In the genomic region with DNA sequence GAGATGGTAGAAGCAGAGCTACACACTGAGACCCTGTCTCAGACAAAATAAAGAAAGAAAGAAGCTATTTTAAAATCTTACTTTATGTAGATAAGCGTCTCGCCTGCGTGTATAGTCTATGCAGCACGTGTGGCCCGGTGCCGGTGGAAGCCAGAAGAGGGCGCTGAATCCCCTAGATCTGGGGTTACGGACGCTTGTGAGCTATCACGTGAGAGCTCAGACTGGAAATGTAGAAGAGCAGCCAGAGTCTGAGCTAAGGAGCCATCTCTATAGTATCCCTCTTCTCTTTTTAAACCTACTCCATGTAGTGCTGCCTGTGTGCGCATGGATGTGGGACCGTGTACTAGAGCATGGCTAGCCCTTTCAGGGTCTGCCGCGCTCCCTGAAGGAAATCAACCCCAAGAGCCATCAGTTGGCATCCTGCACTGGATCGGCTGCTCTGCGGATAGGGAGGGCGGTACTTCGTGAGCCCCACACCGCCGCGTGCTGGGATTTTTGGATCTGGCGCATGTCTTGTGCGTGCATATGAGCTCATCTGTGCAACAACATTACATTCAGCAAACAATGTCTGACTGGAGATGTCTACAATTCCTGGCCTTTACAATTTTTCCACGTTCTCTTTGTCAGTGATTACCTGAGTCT, we compare ENCODE assay signal across 8 mouse cellular contexts. TPM values are rescaled to one million over a fixed set of nuclear protein-coding genes. Genes with fewer than 3 reads are reported as not detected.
DNase-seq lines count a peak whose midpoint lies in the region; ATAC-seq and TF ChIP-seq lines count a peak whose summit lies in the region.

No protein-coding gene starts in this region.

- TF ChIP-seq POLR2A in olfactory bulb, adult 2 months (IDR thresholded peaks at IDR 0.05; ENCODE audit: insufficient read depth, low read depth, low read length): no peak

- H3K4me3 ChIP-seq in E14TG2a.4 (replicated peaks; ENCODE audit: low read length): peak overlapping the region; percentile 63
- peak overlapping the region; percentile 23; the same call in 1 of the 2 replicates for H3K4me3 ChIP-seq in heart, embryonic 11.5 days (ENCODE audit: low read depth, low read length)
- peak overlapping the region; percentile 16; the same call in 1 of the 2 replicates for H3K4me3 ChIP-seq in kidney, embryonic 14.5 days (ENCODE audit: low read length)
- no peak overlapping the region for H3K4me3 ChIP-seq in lung, embryonic 14.5 days (ENCODE audit: low read depth, low read length)
- peak overlapping the region; percentile 23 for H3K4me3 ChIP-seq in olfactory bulb, adult 2 months (ENCODE audit: insufficient read depth, low read depth, low read length)

- H3K4me2 ChIP-seq in heart, embryonic 11.5 days: peak overlapping the region; percentile 59
- peak overlapping the region; percentile 43 for H3K4me2 ChIP-seq in kidney, embryonic 14.5 days (replicated peaks; ENCODE audit: low read depth, low read length)
- H3K4me2 ChIP-seq in lung, embryonic 14.5 days: peak overlapping the region; percentile 56

- H3K4me1 ChIP-seq in E14TG2a.4 (replicated peaks; ENCODE audit: low read depth, low read length): peaks cover 56% of the 10 kb centered on the region
- 0 out of 2 replicates have a peak, but pooled peaks cover 2% of the 10 kb centered on the region for H3K4me1 ChIP-seq in heart, embryonic 11.5 days (ENCODE audit: control insufficient read depth, insufficient read depth, low read length)
- H3K4me1 ChIP-seq in kidney, embryonic 14.5 days (ENCODE audit: control insufficient read depth, insufficient read depth, low read length): no peaks in the 10 kb centered on the region
- H3K4me1 ChIP-seq in lung, embryonic 14.5 days (ENCODE audit: insufficient read depth): no peaks in the 10 kb centered on the region
- peaks cover 8% of the 10 kb centered on the region; the same call in 1 of the 2 replicates for H3K4me1 ChIP-seq in olfactory bulb, adult 2 months (ENCODE audit: control insufficient read depth, insufficient read depth, low read length)

- H3K27ac ChIP-seq in heart, embryonic 11.5 days (ENCODE audit: low read depth, low read length): no peak overlapping the region
- H3K27ac ChIP-seq in kidney, embryonic 14.5 days (ENCODE audit: low read depth, low read length): no peak overlapping the region
- H3K27ac ChIP-seq in lung, embryonic 14.5 days (ENCODE audit: low read depth): no peak overlapping the region
- H3K27ac ChIP-seq in olfactory bulb, adult 2 months (ENCODE audit: insufficient read depth, low read depth, low read length): no peak overlapping the region

- DNase-seq in cerebellum, adult 18-20 months: peak; percentile 30 to 41
- DNase-seq in cerebellum, adult 11 months: no peak
- DNase-seq in cerebellum, postnatal 36 days: peak; percentile 43 to 52
- peak; percentile 90 for DNase-seq in lung, embryonic 14.5 days

- WGBS in heart, embryonic 11.5 days (ENCODE audit: insufficient replicate concordance): 23% methylated on average over 24 of the region's 24 CpGs
- WGBS in kidney, embryonic 14.5 days: 28% methylated on average over 24 of the region's 24 CpGs
- WGBS in lung, embryonic 14.5 days: 26% methylated on average over 24 of the region's 24 CpGs
- WGBS in olfactory bulb, adult 2 months: 25% methylated on average over 24 of the region's 24 CpGs

- H3K9ac ChIP-seq in heart, embryonic 11.5 days (ENCODE audit: low read depth, low read length): 0 out of 2 replicates have a peak overlapping the region, but pooled peaks have one; percentile 39
- peak overlapping the region; percentile 29; the same call in 1 of the 2 replicates for H3K9ac ChIP-seq in kidney, embryonic 14.5 days (ENCODE audit: low read depth, low read length)
- H3K9ac ChIP-seq in lung, embryonic 14.5 days: no peak overlapping the region

- peak; percentile 68 for TF ChIP-seq CTCF in E14TG2a.4 (conservative IDR thresholded peaks at IDR 0.05; ENCODE audit: low read length)
- TF ChIP-seq CTCF in lung, embryonic 14.5 days (IDR thresholded peaks at IDR 0.05; ENCODE audit: low read depth): peak; percentile 75
- TF ChIP-seq CTCF in olfactory bulb, adult 2 months (IDR thresholded peaks at IDR 0.05; ENCODE audit: insufficient read depth, low read depth, low read length): no peak

- H3K36me3 ChIP-seq in E14TG2a.4 (ENCODE audit: insufficient read depth, low read length): peaks cover 14% of the 10 kb centered on the region
- H3K36me3 ChIP-seq in heart, embryonic 11.5 days (ENCODE audit: control insufficient read depth, insufficient read depth, low read length): peaks cover 4% of the 10 kb centered on the region
- H3K36me3 ChIP-seq in kidney, embryonic 14.5 days (ENCODE audit: control insufficient read depth, insufficient read depth, low read length): no peaks in the 10 kb centered on the region; the same call in 1 of the 2 replicates
- peaks cover 6% of the 10 kb centered on the region for H3K36me3 ChIP-seq in lung, embryonic 14.5 days (ENCODE audit: insufficient read depth)

- peaks cover 7% of the 10 kb centered on the region for H3K9me3 ChIP-seq in E14TG2a.4 (ENCODE audit: low read length)
- no peaks in the 10 kb centered on the region for H3K9me3 ChIP-seq in heart, embryonic 11.5 days (replicated peaks; ENCODE audit: control insufficient read depth, low read length)
- H3K9me3 ChIP-seq in kidney, embryonic 14.5 days (ENCODE audit: control insufficient read depth, low read length): no peaks in the 10 kb centered on the region
- H3K9me3 ChIP-seq in lung, embryonic 14.5 days (ENCODE audit: low read depth, low read length): no peaks in the 10 kb centered on the region

- peaks cover 7% of the 10 kb centered on the region for H3K27me3 ChIP-seq in E14TG2a.4 (ENCODE audit: insufficient read depth, low read length)
- peaks cover 4% of the 10 kb centered on the region; the same call in 1 of the 2 replicates for H3K27me3 ChIP-seq in heart, embryonic 11.5 days (ENCODE audit: control insufficient read depth, insufficient read depth, low read length)
- H3K27me3 ChIP-seq in kidney, embryonic 14.5 days (ENCODE audit: control insufficient read depth, insufficient read depth, low read length): no peaks in the 10 kb centered on the region
- no peaks in the 10 kb centered on the region for H3K27me3 ChIP-seq in lung, embryonic 14.5 days (ENCODE audit: insufficient read depth, low read length)

- ATAC-seq in heart, embryonic 11.5 days (replicated peaks; ENCODE audit: insufficient number of reproducible peaks, low FRiP score, low TSS enrichment): peak; percentile 53
- ATAC-seq in kidney, embryonic 14.5 days (ENCODE audit: low FRiP score, low TSS enrichment): peak; percentile 85
- peak; percentile 82 for ATAC-seq in lung, embryonic 14.5 days (ENCODE audit: insufficient read depth)

RNA-seq across cellular contexts. Expression of a gene that starts 31.6 kb away (rescaled TPM):
- polyA plus RNA-seq in heart, embryonic 11.5 days (2014; fragmentation: Nextera tagmentation; extraction: Ambion mirVana): 10.9 and 13.7 TPM in 2 replicates
- polyA plus RNA-seq in kidney, embryonic 14.5 days (2014; fragmentation: Nextera tagmentation; extraction: Ambion mirVana): 10.2 and 11.0 TPM in 2 replicates
- polyA plus RNA-seq in lung, embryonic 14.5 days (2014; fragmentation: Nextera tagmentation; extraction: Ambion mirVana): 6.8 and 7.7 TPM in 2 replicates
- not detected in 2 replicates for polyA plus RNA-seq in olfactory bulb, adult 2 months (2012; ENCODE audit: insufficient read depth, insufficient read length, low replicate concordance, missing spikeins)

RNA-seq across cellular contexts. Expression of a gene that starts 33.8 kb away (rescaled TPM):
- 426 and 446 TPM in 2 replicates for polyA plus RNA-seq in heart, embryonic 11.5 days (2014; fragmentation: Nextera tagmentation; extraction: Ambion mirVana)
- polyA plus RNA-seq in kidney, embryonic 14.5 days (2014; fragmentation: Nextera tagmentation; extraction: Ambion mirVana): 53.6 and 74.1 TPM in 2 replicates
- polyA plus RNA-seq in lung, embryonic 14.5 days (2014; fragmentation: Nextera tagmentation; extraction: Ambion mirVana): 70.7 and 83.1 TPM in 2 replicates
- polyA plus RNA-seq in olfactory bulb, adult 2 months (2012; ENCODE audit: insufficient read depth, insufficient read length, low replicate concordance, missing spikeins): not detected in 2 replicates

RNA-seq across cellular contexts. Expression of a gene that starts 47.5 kb away (rescaled TPM):
- 34.7 and 58.1 TPM in 2 replicates for polyA plus RNA-seq in heart, embryonic 11.5 days (2014; fragmentation: Nextera tagmentation; extraction: Ambion mirVana)
- polyA plus RNA-seq in kidney, embryonic 14.5 days (2014; fragmentation: Nextera tagmentation; extraction: Ambion mirVana): 0.49 and 1.3 TPM in 2 replicates
- 0.57 and 0.79 TPM in 2 replicates for polyA plus RNA-seq in lung, embryonic 14.5 days (2014; fragmentation: Nextera tagmentation; extraction: Ambion mirVana)
- polyA plus RNA-seq in olfactory bulb, adult 2 months (2012; ENCODE audit: insufficient read depth, insufficient read length, low replicate concordance, missing spikeins): not detected in 2 replicates

RNA-seq across cellular contexts. Expression of a gene that starts 52.8 kb away (rescaled TPM):
- polyA plus RNA-seq in heart, embryonic 11.5 days (2014; fragmentation: Nextera tagmentation; extraction: Ambion mirVana): 138 and 143 TPM in 2 replicates
- polyA plus RNA-seq in kidney, embryonic 14.5 days (2014; fragmentation: Nextera tagmentation; extraction: Ambion mirVana): 131 and 180 TPM in 2 replicates
- polyA plus RNA-seq in lung, embryonic 14.5 days (2014; fragmentation: Nextera tagmentation; extraction: Ambion mirVana): 134 TPM in 2 replicates
- polyA plus RNA-seq in olfactory bulb, adult 2 months (2012; ENCODE audit: insufficient read depth, insufficient read length, low replicate concordance, missing spikeins): not detected in 2 replicates

Comparison
In these comparisons a context has a peak if more than half of its experiments do, and no peak if none do; other contexts are left out.
1. RNA of a gene that starts 47.5 kb away (polyA plus RNA-seq): 34.7 to 58.1 TPM in heart, embryonic 11.5 days; 0.57 to 0.79 TPM in lung, embryonic 14.5 days, 0.49 to 1.3 TPM in kidney, embryonic 14.5 days and not detected in olfactory bulb, adult 2 months; every median in the first group is over 10 times any median in the second.
2. Peak in every context shown above with its lines, with median percentiles within 50 percentile points of each other: ATAC-seq and H3K4me2 ChIP-seq.